Mouse (Mus musculus) liver, postnatal 0 days (tissue): ENCODE measurements around the gene Cd79b. TPM values are rescaled to one million over a fixed set of nuclear protein-coding genes. Genes with fewer than 3 reads are reported as not detected.

Experiments
- ATAC-seq: fragments of 200-750 bp; cut with Nextera tagmentation; 2 replicates; pipeline ENCODE4 v1.8.0; 2017; ENCODE audit warnings: mild to moderate bottlenecking, moderate library complexity
- DNase-seq: peaks from one replicate; pipeline ENCODE4 v3.0.0-alpha.2; 2016
- H3K27ac ChIP-seq: fragments of 300-500 bp; sonication (generic); 2 replicates; pipeline ENCODE4 v1.5.1; 2014; ENCODE audit warnings: antibody characterized with exemption, moderate library complexity, mild to moderate bottlenecking, low read depth
- H3K27me3 ChIP-seq: fragments of 300-500 bp; sonication (generic); 2 replicates; pipeline ENCODE4 v1.6.1; 2014; ENCODE audit warnings: low read length, control low read depth, mixed read lengths; ENCODE audit not compliant: insufficient read depth
- H3K36me3 ChIP-seq: fragments of 300-500 bp; sonication (generic); replicated peaks from 2 replicates; pipeline ENCODE4 v1.6.1; 2014; ENCODE audit warnings: mild to moderate bottlenecking, control low read depth, low read length, moderate library complexity, mixed read lengths; ENCODE audit not compliant: insufficient read depth
- H3K4me1 ChIP-seq: fragments of 300-500 bp; sonication (generic); 2 replicates; pipeline ENCODE4 v1.6.1; 2014; ENCODE audit warnings: antibody characterized with exemption, mild to moderate bottlenecking, control low read depth; ENCODE audit not compliant: insufficient read depth
- H3K4me2 ChIP-seq: fragments of 300-500 bp; sonication (generic); 2 replicates; pipeline ENCODE4 v1.6.1; 2014; ENCODE audit warnings: low read depth, mild to moderate bottlenecking, low read length, moderate library complexity, mixed read lengths
- H3K4me3 ChIP-seq: fragments of 300-500 bp; sonication (generic); 2 replicates; pipeline ENCODE4 v1.5.1; 2014; ENCODE audit warnings: low read depth, low read length
- H3K9ac ChIP-seq: fragments of 300-500 bp; sonication (generic); replicated peaks from 2 replicates; pipeline ENCODE4 v1.6.1; 2014; ENCODE audit warnings: mild to moderate bottlenecking, moderate library complexity
- H3K9me3 ChIP-seq: fragments of 300-500 bp; sonication (generic); 2 replicates; pipeline ENCODE4 v1.6.1; 2016; ENCODE audit warnings: mild to moderate bottlenecking, control low read depth, low read length, mixed read lengths
- CTCF ChIP-seq: sonication (generic); IDR thresholded peaks from 2 replicates; pipeline ENCODE4 v1.5.1; 2016; ENCODE audit warnings: antibody characterized with exemption, low read depth
- EP300 ChIP-seq: IDR thresholded peaks from 2 replicates; pipeline ENCODE4 v1.6.1; 2016; ENCODE audit warnings: antibody characterized with exemption, low read depth, mild to moderate bottlenecking
- WGBS: fragments of 180-500 bp; shearing (Covaris S2); extraction: QIAGEN DNeasy Blood & Tissue Kit; methylation state at CpG from one replicate; pipeline ENCODE4 v1.1.7; 2014; ENCODE audit not compliant: insufficient replicate concordance; 5-methylcytosine and 5-hydroxymethylcytosine counted together
- polyA plus RNA-seq: library from polyadenylated mRNA; unstranded; fragments of >200 nt; fragmentation: Nextera tagmentation; extraction: Ambion mirVana; gene quantifications from 2 replicates; pipeline ENCODE4 v1.2.1, GENCODE M21; 2015

Cd79b gene
- polyA plus RNA-seq, result 34.8 and 36.0 TPM in 2 replicates

GRCm38 (mm10) chr11:106314333-106314812 is at the start of gene Cd79b:
Gene Cd79b (minus strand): TSS chr11:106314762.
- H3K27me3 ChIP-seq, result no peaks in the 10 kb centered on the region
- peak within 1 kb of the TSS; percentile 57; the same call in 1 of the 2 replicates for H3K27ac ChIP-seq
- peak; percentile 64 for DNase-seq
- H3K9me3 ChIP-seq, result no peaks in the 10 kb centered on the region
- 39% methylated on average over 9 of the region's 9 CpGs for WGBS
- H3K4me2 ChIP-seq, result peak within 1 kb of the TSS; percentile 58
- H3K9ac ChIP-seq, result peak within 1 kb of the TSS; percentile 41
- TF ChIP-seq CTCF (no peak), EP300 (no peak)
- no peaks in the 10 kb centered on the region; the same call in 1 of the 2 replicates for H3K36me3 ChIP-seq
- ATAC-seq, result peak; percentile 29; the same call in 1 of the 2 replicates
- H3K4me1 ChIP-seq, result peaks cover 16% of the 10 kb centered on the region
- H3K4me3 ChIP-seq, result peak within 1 kb of the TSS; percentile 45

GRCm38 (mm10) chr11:106359350-106359749 is 44.8 kb upstream of the Cd79b start:
- Histone ChIP-seq H3K4me3 (no peak overlapping the region), H3K27me3 (no peaks in the 10 kb centered on the region), H3K36me3 (no peaks in the 10 kb centered on the region), H3K4me1 (peaks cover 6% of the 10 kb centered on the region), H3K4me2 (no peak overlapping the region), H3K9me3 (no peaks in the 10 kb centered on the region), H3K27ac (no peak overlapping the region), H3K9ac (no peak overlapping the region)
- WGBS, result 24% methylated on average over 5 of the region's 5 CpGs
- DNase-seq (peak; percentile 59), ATAC-seq (no peak)
- TF ChIP-seq CTCF, result peak; percentile 62
- no peak for TF ChIP-seq EP300

GRCm38 (mm10) chr11:106355382-106356128 is 41.0 kb upstream of the Cd79b start:
- Histone ChIP-seq H3K4me1 (peaks cover 6% of the 10 kb centered on the region), H3K4me2 (peak overlapping the region; percentile 20), H3K4me3 (no peak overlapping the region), H3K27ac (no peak overlapping the region), H3K27me3 (no peaks in the 10 kb centered on the region), H3K36me3 (no peaks in the 10 kb centered on the region), H3K9ac (no peak overlapping the region), H3K9me3 (no peaks in the 10 kb centered on the region)
- ATAC-seq (no peak), DNase-seq (no peak)
- no peak for TF ChIP-seq EP300
- no peak for TF ChIP-seq CTCF
- whole genome bisulfite sequencing, result 28% methylated on average over 19 of the region's 19 CpGs

GRCm38 (mm10) chr11:106354181-106354580 is 39.6 kb upstream of the Cd79b start:
- ATAC-seq (no peak), DNase-seq (no peak)
- Histone ChIP-seq H3K9ac (no peak overlapping the region), H3K36me3 (no peaks in the 10 kb centered on the region), H3K4me3 (no peak overlapping the region), H3K27me3 (no peaks in the 10 kb centered on the region), H3K4me1 (peaks cover 6% of the 10 kb centered on the region), H3K9me3 (no peaks in the 10 kb centered on the region), H3K27ac (no peak overlapping the region), H3K4me2 (no peak overlapping the region)
- no peak for TF ChIP-seq CTCF
- no peak for TF ChIP-seq EP300
- WGBS, result 26% methylated on average over 1 of the region's 1 CpGs

DNA sequence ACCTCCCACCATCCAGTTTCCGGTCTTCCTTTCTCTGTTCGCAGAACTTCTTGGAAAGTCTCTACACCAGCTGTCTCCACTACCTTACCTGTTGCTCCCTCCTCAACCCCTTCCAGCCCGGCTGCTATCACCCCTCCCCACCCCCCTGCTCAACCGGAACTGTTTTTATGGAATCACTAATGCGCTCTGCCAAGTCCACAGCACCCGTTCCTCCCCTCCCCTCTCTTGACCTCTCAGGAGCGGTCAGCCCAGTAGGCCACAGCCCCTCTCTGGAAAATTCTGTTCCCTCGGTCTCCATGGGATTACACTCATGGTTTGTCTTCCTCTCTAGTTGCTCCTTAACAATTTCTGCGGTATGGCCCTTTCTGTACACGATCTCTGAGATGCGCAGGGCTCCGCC is 38.6 kb upstream of the Cd79b start, which contains the start of gene Scn4a:
Gene Scn4a, minus strand, starts transcription at position 101 of the 400 bp plus-strand sequence.
- DNase-seq (no peak), ATAC-seq (no peak)
- Histone ChIP-seq H3K9me3 (no peaks in the 10 kb centered on the region), H3K4me1 (peaks cover 6% of the 10 kb centered on the region; the same call in 1 of the 2 replicates), H3K36me3 (no peaks in the 10 kb centered on the region), H3K4me3 (no peak within 1 kb of the TSS), H3K4me2 (no peak within 1 kb of the TSS), H3K27me3 (no peaks in the 10 kb centered on the region), H3K27ac (no peak within 1 kb of the TSS), H3K9ac (no peak within 1 kb of the TSS)
- 84% methylated on average over 12 of the region's 12 CpGs for WGBS
- no peak for TF ChIP-seq CTCF
- TF ChIP-seq EP300, result no peak

DNA sequence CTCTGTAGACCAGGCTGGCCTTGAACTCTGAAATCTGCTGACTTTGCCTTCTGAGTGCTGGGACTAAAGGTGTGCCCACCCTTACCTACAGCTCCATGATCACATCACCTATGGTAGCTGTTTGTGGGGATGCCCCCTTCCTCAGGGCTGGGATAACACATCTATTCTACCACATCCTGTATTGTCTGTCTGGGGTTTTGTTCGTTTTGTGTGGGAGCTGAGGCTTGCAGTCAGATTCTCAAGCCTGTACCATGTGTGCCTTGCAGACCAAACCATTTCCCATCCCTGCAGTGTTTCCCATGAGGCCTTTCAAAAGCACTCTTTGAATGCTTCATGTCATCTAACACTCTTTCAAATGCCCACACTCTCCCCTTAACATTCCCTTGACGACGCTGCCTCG is 37.4 kb upstream of the Cd79b start:
- DNase-seq (no peak), ATAC-seq (no peak)
- Histone ChIP-seq H3K4me1 (peaks cover 6% of the 10 kb centered on the region; the same call in 1 of the 2 replicates), H3K4me3 (no peak overlapping the region), H3K27me3 (no peaks in the 10 kb centered on the region), H3K9me3 (no peaks in the 10 kb centered on the region), H3K27ac (no peak overlapping the region), H3K4me2 (no peak overlapping the region), H3K9ac (no peak overlapping the region), H3K36me3 (no peaks in the 10 kb centered on the region)
- 61% methylated on average over 4 of the region's 4 CpGs for WGBS
- TF ChIP-seq CTCF (no peak), EP300 (no peak)
